Mouse (Mus musculus) right cerebral cortex, postnatal 36 days (tissue): ENCODE data around the gene Khdc3.
A peak's percentile ranks its signal among the peaks of the same experiment; 100 is the strongest.
"Not testable (repeated sequence)": the region's sequence is repeated elsewhere in the genome, so short reads cannot be mapped to it uniquely, and the experiment has no call there.

ENCODE experiments used
- DNase-seq, 2 experiments: peaks; one replicate each; pipeline ENCODE4 v3.0.0; 2022; ENCODE audit warnings: low spot score in 2 of 2, mixed read lengths in 1 of 2

The Khdc3 gene

DNA sequence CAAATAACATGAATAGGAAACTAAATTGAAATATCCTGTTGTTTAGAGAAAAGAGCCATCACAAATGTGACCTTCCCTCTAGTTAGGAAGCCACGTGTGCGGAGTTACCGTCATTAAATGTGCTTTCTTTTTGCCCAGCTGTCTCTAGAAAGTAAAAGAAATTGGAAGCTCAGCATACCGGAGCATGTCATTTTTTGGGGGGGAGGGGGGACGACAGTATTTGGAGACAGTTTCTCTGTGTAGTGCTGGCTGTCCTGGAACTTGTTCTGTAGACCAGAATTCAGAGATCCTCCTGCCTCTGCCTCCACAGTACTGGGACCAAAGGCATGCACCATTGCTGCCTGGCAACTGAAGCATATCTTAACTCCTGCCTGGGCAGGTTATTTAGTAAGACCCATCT lies at the start of gene Khdc3:
Gene Khdc3, plus strand, starts transcription at position 301 of the 400 bp plus-strand sequence.
- DNase-seq = no peak

- DNase-seq = no peak
Observed at GRCm38 (mm10) chr9:73055441-73055911, 46.2 kb upstream of the Khdc3 start.

GRCm38 (mm10) chr9:73059224-73059623 lies 42.4 kb upstream of the Khdc3 start:
- no peak for DNase-seq

DNA sequence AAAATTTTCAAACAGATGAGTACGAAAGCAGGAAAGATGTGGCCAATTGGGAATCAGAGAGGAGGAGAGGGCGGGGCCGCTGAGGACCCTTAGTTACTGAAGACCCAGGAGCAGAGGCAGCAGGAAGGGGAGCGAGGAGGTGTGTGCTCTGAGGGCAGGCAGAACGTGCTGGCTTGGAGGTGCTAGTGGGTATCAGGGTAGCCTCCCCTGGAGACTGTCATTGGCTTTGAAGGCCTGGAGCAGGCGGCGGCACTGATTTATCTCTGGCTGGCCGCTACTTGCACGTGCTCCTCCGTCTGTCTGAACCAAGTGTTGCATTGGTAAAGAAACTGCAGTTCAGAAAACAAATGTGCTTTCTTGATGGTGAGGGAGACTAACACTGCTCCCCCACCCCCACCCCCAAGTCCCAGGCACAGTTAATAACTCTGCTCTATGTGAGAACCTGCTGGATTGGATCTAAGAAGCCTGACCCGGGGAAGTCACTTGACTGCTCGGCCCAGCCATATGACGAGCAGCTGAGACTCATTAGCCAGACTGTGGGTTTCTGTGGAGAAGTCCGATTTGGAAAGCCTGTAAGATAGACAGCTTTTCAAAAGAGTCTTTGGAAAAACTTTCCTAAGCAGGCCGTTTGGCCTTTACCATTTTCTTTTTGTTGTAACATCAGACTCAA lies 37.9 kb upstream of the Khdc3 start:
- no peak for DNase-seq

DNA sequence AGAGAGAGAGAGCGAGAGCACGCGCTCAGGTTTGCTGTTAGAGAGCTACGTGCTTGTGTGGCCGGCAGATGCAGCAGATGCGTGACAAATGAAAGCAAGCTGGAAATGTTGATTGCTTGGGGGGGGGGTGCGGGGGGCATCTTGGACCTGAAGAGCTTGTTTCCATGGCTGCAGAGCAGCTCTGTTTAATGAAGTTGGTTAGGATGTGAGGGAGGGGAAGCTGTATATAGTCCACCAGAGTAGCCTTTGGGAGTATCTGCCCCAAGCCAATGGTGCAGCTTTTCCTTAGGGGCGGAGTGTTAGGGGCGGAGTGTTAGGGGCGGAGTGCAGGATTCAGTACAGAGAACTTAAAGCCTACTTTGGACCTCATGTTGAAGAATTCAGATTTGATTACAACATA lies 34.5 kb upstream of the Khdc3 start:
- no peak for DNase-seq

GRCm38 (mm10) chr9:73068230-73068679 lies 33.4 kb upstream of the Khdc3 start:
- DNase-seq = peak; percentile 69 to 73

DNA sequence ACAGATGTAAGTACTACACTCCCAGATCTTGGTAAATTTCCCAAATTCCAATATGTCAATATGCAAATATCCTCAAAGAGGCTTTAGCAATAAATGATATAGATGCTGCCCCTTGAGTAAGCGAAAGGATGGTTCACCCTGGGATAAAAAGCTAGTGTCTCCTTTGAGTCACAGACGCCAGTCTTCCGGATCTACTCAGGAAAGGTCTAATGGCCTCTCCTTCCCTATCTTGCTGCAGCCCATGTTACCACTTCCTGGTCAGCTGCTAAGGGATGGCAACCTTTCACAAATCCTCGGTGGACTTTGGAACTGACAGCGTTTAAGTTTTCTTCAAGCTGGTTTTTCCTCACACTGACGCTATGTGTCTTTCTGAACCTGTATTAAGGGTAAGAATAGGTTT lies 32.9 kb upstream of the Khdc3 start:
- DNase-seq = no peak

GRCm38 (mm10) chr9:73070971-73071659 lies 30.5 kb upstream of the Khdc3 start:
- peak in 1 of 2 experiments; percentile 24 for DNase-seq

DNA sequence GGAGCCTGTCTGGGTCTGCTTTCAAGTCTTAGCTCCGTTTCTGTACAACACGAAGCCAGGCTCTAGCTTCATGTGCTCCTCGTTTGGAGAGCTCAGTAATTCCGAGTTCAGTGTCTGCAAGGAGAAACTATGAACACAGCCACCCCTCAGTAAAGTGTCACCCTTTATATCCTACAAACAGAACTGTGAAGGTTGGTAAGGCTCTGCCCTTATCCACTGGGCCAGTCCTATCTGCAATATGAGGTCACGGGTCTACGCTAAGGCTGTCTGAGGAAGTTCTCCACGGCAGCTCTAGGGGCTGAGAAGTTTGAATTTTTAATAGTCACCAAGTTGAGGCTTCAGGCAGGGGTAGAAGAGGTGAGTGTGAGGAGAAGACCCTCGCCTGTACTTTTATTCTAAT lies 29.2 kb upstream of the Khdc3 start:
- DNase-seq = no peak

GRCm38 (mm10) chr9:73073169-73073568 lies 28.5 kb upstream of the Khdc3 start:
- no peak for DNase-seq

DNA sequence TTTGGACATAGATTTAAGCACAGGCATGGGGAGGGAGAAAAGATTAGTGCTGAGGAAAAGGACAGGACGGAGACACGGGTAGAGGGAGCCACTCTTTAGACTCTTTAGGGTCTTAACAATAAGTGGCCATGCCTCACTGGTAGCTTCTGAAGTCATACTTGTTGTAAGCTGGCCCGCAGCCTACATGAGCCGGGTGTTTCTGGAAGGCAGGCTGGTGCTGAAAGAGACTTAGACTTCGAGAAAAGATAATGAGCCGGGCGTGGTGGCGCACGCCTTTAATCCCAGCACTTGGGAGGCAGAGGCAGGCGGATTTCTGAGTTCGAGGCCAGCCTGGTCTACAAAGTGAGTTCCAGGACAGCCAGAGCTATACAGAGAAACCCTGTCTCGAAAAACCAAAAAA lies 22.3 kb upstream of the Khdc3 start:
- not testable (repeated sequence) for DNase-seq

DNA sequence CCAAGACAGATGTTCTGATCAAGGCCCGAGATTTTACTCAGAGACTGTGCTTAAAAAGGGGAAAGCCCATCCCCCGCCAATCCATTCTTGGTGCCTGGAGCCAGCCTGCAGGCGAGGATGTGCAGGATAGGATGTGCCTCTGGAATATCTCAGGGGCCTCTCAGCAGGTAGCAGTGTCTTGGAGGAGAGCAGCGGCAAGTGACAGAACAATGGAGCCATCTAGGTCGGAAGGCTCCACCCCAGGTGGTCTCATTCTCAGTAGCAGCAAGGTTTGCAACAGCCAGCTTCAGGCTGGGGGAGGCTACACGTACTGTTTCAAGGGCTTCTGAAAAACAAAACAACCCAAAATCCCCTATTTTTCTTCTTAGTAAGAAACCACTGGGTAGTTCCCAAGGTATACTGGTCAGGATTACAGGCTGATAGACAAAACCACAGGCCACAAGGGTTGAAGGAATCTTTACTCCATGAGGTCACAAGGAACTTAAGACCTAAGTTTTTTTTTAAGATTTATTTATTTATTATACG lies 21.8 kb upstream of the Khdc3 start:
- DNase-seq = no peak

GRCm38 (mm10) chr9:73082291-73083000 lies 19.2 kb upstream of the Khdc3 start:
- DNase-seq = no peak

DNA sequence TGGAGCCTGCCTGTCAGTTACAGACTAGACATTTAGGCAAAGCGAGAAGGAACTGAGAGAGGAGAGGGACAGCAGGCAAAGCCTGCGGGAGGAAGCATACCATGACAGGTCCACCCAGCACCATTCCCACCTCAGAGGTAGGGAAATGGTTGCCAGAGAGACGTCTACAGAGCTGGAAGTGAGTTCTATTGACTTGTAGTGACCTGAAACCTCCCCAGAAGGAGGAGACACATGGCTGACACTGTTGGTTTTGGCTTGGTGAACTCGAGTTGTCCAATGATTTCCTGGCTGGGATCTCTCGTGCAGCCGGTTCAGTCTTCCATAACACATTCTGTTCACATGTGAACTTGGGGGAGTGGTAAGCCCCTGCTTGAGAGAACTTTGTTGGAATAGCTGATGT lies 17.7 kb upstream of the Khdc3 start:
- DNase-seq = no peak

DNA sequence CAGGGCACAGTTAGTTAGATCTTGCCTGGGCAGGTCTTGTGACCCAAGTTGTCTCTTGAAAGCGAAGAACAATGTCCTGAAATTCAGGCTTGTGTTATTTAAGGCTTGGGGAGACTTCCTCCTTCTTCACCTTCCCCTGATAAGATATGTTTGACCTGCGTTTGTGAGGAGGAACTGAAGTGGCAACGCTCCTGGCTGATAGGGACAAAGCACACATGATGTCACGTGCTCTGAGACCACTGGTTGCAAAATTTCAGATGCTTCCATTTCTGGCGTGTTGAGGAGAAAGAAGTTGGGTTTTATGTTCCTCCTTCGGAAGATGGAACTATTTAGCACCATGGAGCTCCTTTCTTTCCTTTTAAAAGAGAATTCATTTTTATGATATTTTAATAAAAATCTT lies 15.8 kb upstream of the Khdc3 start:
- no peak for DNase-seq

GRCm38 (mm10) chr9:73087121-73087520 lies 14.5 kb upstream of the Khdc3 start:
- DNase-seq = no peak

DNA sequence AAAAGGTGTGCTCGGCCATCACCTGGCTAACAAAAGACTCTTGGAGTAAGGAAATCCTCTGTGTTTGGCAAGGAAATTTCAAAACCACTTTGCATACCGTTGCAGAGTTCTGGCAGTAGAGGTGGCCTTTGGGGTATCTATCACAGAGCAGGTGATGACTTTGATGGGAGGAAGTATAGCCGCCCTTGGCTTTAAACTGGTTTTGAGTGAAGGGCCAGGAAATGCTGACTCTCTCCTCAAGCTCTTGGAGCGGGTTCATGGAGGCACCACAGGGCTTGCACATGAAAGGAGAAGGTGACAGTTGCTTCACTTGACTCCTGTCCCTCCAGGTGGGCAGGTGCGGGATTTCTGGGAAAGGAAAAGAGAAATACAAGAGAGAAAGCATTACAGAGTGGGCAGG lies 14.1 kb upstream of the Khdc3 start:
- no peak for DNase-seq

- no peak for DNase-seq
Observed at GRCm38 (mm10) chr9:73089222-73089920, 12.3 kb upstream of the Khdc3 start.

DNA sequence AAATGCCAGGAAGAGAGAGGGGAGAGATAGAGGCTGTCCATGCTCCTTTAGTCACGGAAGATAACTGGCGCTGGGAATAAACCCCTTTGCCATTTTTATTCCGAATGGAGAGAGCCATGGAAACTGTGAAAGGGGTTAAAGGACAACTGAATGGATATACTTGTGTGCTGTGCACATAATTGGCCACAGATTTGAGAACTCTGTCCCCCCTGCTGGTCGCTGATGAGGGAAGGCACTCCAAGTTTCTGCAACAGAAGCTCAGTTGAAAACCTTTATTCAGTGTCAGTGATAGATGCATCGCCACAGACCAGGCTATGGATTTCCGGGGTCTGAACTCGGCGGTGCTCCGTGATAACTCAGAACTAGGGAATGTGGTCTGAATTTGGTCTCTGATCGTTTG lies 11.5 kb upstream of the Khdc3 start:
- DNase-seq = no peak

DNA sequence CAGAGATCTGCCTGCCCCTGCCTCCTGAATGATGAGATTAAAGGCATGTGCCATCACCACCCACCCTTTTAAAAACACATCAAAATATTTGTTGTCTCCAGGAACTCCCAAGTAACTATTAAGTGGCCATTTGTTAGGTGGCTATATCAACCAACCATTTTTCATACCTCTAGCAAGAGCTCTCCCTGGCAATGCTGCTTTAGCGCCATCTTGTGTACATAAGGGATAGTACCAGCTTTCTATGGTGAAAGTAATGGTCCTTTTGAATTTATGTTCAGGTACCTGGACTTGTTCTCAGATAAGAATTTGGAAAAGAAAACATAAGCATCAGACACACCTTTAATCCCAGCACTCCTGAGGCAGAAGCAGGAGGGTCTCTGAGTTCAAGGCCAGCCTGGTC lies 9.9 kb upstream of the Khdc3 start:
- DNase-seq = no peak

GRCm38 (mm10) chr9:73094580-73094979 lies 7.1 kb upstream of the Khdc3 start:
- no peak for DNase-seq

- DNase-seq = no peak
Observed at GRCm38 (mm10) chr9:73097898-73098297, 3.7 kb upstream of the Khdc3 start.
